Mouse (Mus musculus) midbrain, embryonic 10.5 days (tissue): ENCODE measurements around the gene Ifitm5. TPM values are rescaled to one million over a fixed set of nuclear protein-coding genes. Genes with fewer than 3 reads are reported as not detected.

Source experiments
- DNase-seq: peaks from one replicate; pipeline ENCODE4 v3.0.0-alpha.2; 2017; ENCODE audit warnings: low spot score
- H3K27ac ChIP-seq: fragments of 300-500 bp; sonication (generic); replicated peaks from 2 replicates; pipeline ENCODE4 v1.5.1; 2016; ENCODE audit warnings: mild to moderate bottlenecking
- H3K27me3 ChIP-seq: fragments of 300-500 bp; sonication (generic); 2 replicates; pipeline ENCODE4 v1.6.1; 2016; ENCODE audit warnings: low read depth, mild to moderate bottlenecking; ENCODE audit not compliant: poor library complexity, severe bottlenecking
- H3K36me3 ChIP-seq: fragments of 300-500 bp; sonication (generic); 2 replicates; pipeline ENCODE4 v1.6.1; 2016; ENCODE audit warnings: mild to moderate bottlenecking, moderate library complexity
- H3K4me1 ChIP-seq: fragments of 300-500 bp; sonication (generic); 2 replicates; pipeline ENCODE4 v1.6.1; 2016
- H3K4me3 ChIP-seq: fragments of 300-500 bp; sonication (generic); 2 replicates; pipeline ENCODE4 v1.5.1; 2016; ENCODE audit warnings: mild to moderate bottlenecking, moderate library complexity
- H3K9me3 ChIP-seq: fragments of 300-500 bp; sonication (generic); replicated peaks from 2 replicates; pipeline ENCODE4 v1.6.1; 2016; ENCODE audit warnings: mild to moderate bottlenecking
- WGBS: fragments of 180-500 bp; shearing (Covaris S2); methylation state at CpG from one replicate; pipeline ENCODE4 v1.1.7; 2016; 5-methylcytosine and 5-hydroxymethylcytosine counted together
- polyA plus RNA-seq: library from polyadenylated mRNA; unstranded; fragments of >200 nt; fragmentation: Nextera tagmentation; extraction: Ambion mirVana; gene quantifications from 2 replicates; pipeline ENCODE4 v1.2.1, GENCODE M21; 2016

Ifitm5 gene
- polyA plus RNA-seq, 1 experiment from 2014 or later = 1.2 TPM

- H3K36me3 ChIP-seq = no peaks in the 10 kb centered on the region; the same call in 1 of the 2 replicates
- H3K4me1 ChIP-seq = peaks cover 50% of the 10 kb centered on the region
- 19% methylated on average over 11 of the region's 11 CpGs for WGBS
- no peaks in the 10 kb centered on the region; the same call in 1 of the 2 replicates for H3K27me3 ChIP-seq
- peak; percentile 47 for DNase-seq
- H3K27ac ChIP-seq = peak within 1 kb of the TSS; percentile 80
- peak within 1 kb of the TSS; percentile 57 for H3K4me3 ChIP-seq
- no peaks in the 10 kb centered on the region for H3K9me3 ChIP-seq
Observed at GRCm38 (mm10) chr7:140955758-140956555, 5.9 kb upstream of the Ifitm5 start, which contains the start of the genes Gm45717 and Ifitm2. Gene Gm45717, minus strand, starts transcription at chr7:140955937. Gene Ifitm2, minus strand, starts transcription at chr7:140955987.

GRCm38 (mm10) chr7:140955342-140955741 is 5.3 kb upstream of the Ifitm5 start:
- H3K36me3 ChIP-seq = no peaks in the 10 kb centered on the region; the same call in 1 of the 2 replicates
- H3K9me3 ChIP-seq = no peaks in the 10 kb centered on the region
- H3K27ac ChIP-seq = peak overlapping the region; percentile 80
- peak overlapping the region; percentile 57 for H3K4me3 ChIP-seq
- DNase-seq = no peak
- 10% methylated on average over 17 of the region's 17 CpGs for WGBS
- peaks cover 56% of the 10 kb centered on the region for H3K4me1 ChIP-seq
- no peaks in the 10 kb centered on the region; the same call in 1 of the 2 replicates for H3K27me3 ChIP-seq

GRCm38 (mm10) chr7:140954733-140955071 is 4.6 kb upstream of the Ifitm5 start:
- peaks cover 57% of the 10 kb centered on the region for H3K4me1 ChIP-seq

GRCm38 (mm10) chr7:140953800-140954732 is 4.0 kb upstream of the Ifitm5 start:
- Histone ChIP-seq H3K4me1 (peaks cover 51% of the 10 kb centered on the region), H3K9me3 (no peaks in the 10 kb centered on the region), H3K36me3 (peaks cover 5% of the 10 kb centered on the region; the same call in 1 of the 2 replicates), H3K27ac (0 out of 2 replicates have a peak overlapping the region, but pooled peaks have one; percentile 1), H3K27me3 (no peaks in the 10 kb centered on the region; the same call in 1 of the 2 replicates), H3K4me3 (peak overlapping the region; percentile 57)
- 66% methylated on average over 15 of the region's 15 CpGs for WGBS
- DNase-seq = no peak

More at GRCm38 (mm10) chr7:140954733-140955071, 4.6 kb upstream of the Ifitm5 start:
- WGBS = 12% methylated on average over 9 of the region's 9 CpGs
- H3K27ac ChIP-seq = no peak overlapping the region; the same call in 1 of the 2 replicates
- DNase-seq = no peak
- no peaks in the 10 kb centered on the region; the same call in 1 of the 2 replicates for H3K36me3 ChIP-seq
- no peaks in the 10 kb centered on the region for H3K9me3 ChIP-seq
- H3K27me3 ChIP-seq = no peaks in the 10 kb centered on the region; the same call in 1 of the 2 replicates
- H3K4me3 ChIP-seq = peak overlapping the region; percentile 57

GRCm38 (mm10) chr7:140953133-140953532 is 3.0 kb upstream of the Ifitm5 start:
- no peak for DNase-seq
- peaks cover 13% of the 10 kb centered on the region for H3K36me3 ChIP-seq
- no peaks in the 10 kb centered on the region for H3K9me3 ChIP-seq
- no peak overlapping the region for H3K4me3 ChIP-seq
- WGBS = 88% methylated on average over 11 of the region's 11 CpGs
- H3K27me3 ChIP-seq = no peaks in the 10 kb centered on the region; the same call in 1 of the 2 replicates
- no peak overlapping the region for H3K27ac ChIP-seq
- peaks cover 49% of the 10 kb centered on the region for H3K4me1 ChIP-seq

GRCm38 (mm10) chr7:140952441-140952840 is 2.4 kb upstream of the Ifitm5 start:
- no peak for DNase-seq
- H3K4me1 ChIP-seq = peaks cover 49% of the 10 kb centered on the region

GRCm38 (mm10) chr7:140951765-140952164 is 1.7 kb upstream of the Ifitm5 start:
- Histone ChIP-seq H3K4me1 (peaks cover 49% of the 10 kb centered on the region), H3K27me3 (no peaks in the 10 kb centered on the region), H3K9me3 (no peaks in the 10 kb centered on the region), H3K36me3 (peaks cover 26% of the 10 kb centered on the region), H3K27ac (no peak overlapping the region), H3K4me3 (no peak overlapping the region)
- 73% methylated on average over 6 of the region's 6 CpGs for WGBS
- no peak for DNase-seq

More at GRCm38 (mm10) chr7:140952441-140952840, 2.4 kb upstream of the Ifitm5 start:
- 90% methylated on average over 7 of the region's 7 CpGs for WGBS
- Histone ChIP-seq H3K36me3 (peaks cover 20% of the 10 kb centered on the region), H3K27me3 (no peaks in the 10 kb centered on the region; the same call in 1 of the 2 replicates), H3K27ac (no peak overlapping the region), H3K4me3 (no peak overlapping the region), H3K9me3 (no peaks in the 10 kb centered on the region)

- Histone ChIP-seq H3K36me3 (peaks cover 33% of the 10 kb centered on the region), H3K4me1 (peaks cover 44% of the 10 kb centered on the region), H3K27me3 (no peaks in the 10 kb centered on the region), H3K4me3 (no peak overlapping the region), H3K9me3 (no peaks in the 10 kb centered on the region), H3K27ac (0 out of 2 replicates have a peak overlapping the region, but pooled peaks have one; percentile 38)
- no peak for DNase-seq
- 57% methylated on average over 8 of the region's 8 CpGs for WGBS
Observed at GRCm38 (mm10) chr7:140951051-140951450, 960 bp upstream of the Ifitm5 start.

- Histone ChIP-seq H3K36me3 (peaks cover 45% of the 10 kb centered on the region), H3K27me3 (no peaks in the 10 kb centered on the region)
Observed at GRCm38 (mm10) chr7:140949255-140949654, 836 bp downstream of the Ifitm5 start.

GRCm38 (mm10) chr7:140948161-140948560 is 1.9 kb downstream of the Ifitm5 start:
- H3K36me3 ChIP-seq = peaks cover 45% of the 10 kb centered on the region
- H3K9me3 ChIP-seq = no peaks in the 10 kb centered on the region
- H3K27ac ChIP-seq = no peak overlapping the region
- no peak overlapping the region for H3K4me3 ChIP-seq
- peaks cover 22% of the 10 kb centered on the region for H3K4me1 ChIP-seq
- H3K27me3 ChIP-seq = no peaks in the 10 kb centered on the region
- 92% methylated on average over 8 of the region's 8 CpGs for WGBS
- DNase-seq = no peak

More at GRCm38 (mm10) chr7:140949255-140949654, 836 bp downstream of the Ifitm5 start:
- DNase-seq = no peak
- Histone ChIP-seq H3K4me1 (peaks cover 26% of the 10 kb centered on the region), H3K27ac (no peak overlapping the region), H3K9me3 (no peaks in the 10 kb centered on the region), H3K4me3 (no peak overlapping the region)
- 88% methylated on average over 6 of the region's 6 CpGs for WGBS

GRCm38 (mm10) chr7:140946980-140947379 is 3.1 kb downstream of the Ifitm5 start:
- no peak for DNase-seq
- H3K36me3 ChIP-seq = peaks cover 45% of the 10 kb centered on the region
- H3K4me1 ChIP-seq = peaks cover 32% of the 10 kb centered on the region
- 73% methylated on average over 7 of the region's 7 CpGs for WGBS
- no peaks in the 10 kb centered on the region for H3K27me3 ChIP-seq
- H3K9me3 ChIP-seq = no peaks in the 10 kb centered on the region
- no peak overlapping the region for H3K4me3 ChIP-seq
- no peak overlapping the region for H3K27ac ChIP-seq

GRCm38 (mm10) chr7:140946311-140946710 is 3.8 kb downstream of the Ifitm5 start:
- DNase-seq = no peak
- H3K4me3 ChIP-seq = no peak overlapping the region
- H3K9me3 ChIP-seq = no peaks in the 10 kb centered on the region
- H3K27me3 ChIP-seq = no peaks in the 10 kb centered on the region
- WGBS = 94% methylated on average over 10 of the region's 10 CpGs
- H3K4me1 ChIP-seq = peaks cover 32% of the 10 kb centered on the region
- H3K36me3 ChIP-seq = peaks cover 45% of the 10 kb centered on the region
- H3K27ac ChIP-seq = no peak overlapping the region
